Mouse (Mus musculus) midbrain, embryonic 14.5 days (tissue): ENCODE measurements around the gene Mmel1. TPM values are rescaled to one million over a fixed set of nuclear protein-coding genes. Genes with fewer than 3 reads are reported as not detected.

Experiments
- ATAC-seq: fragments of 200-750 bp; cut with Nextera tagmentation; 2 replicates; pipeline ENCODE4 v1.8.0; 2017; ENCODE audit warnings: moderate number of reproducible peaks, moderate library complexity; ENCODE audit not compliant: low FRiP score, low TSS enrichment
- DNase-seq: peaks from one replicate; pipeline ENCODE4 v3.0.0-alpha.2; 2015
- H3K27ac ChIP-seq: fragments of 300-500 bp; sonication (generic); replicated peaks from 2 replicates; pipeline ENCODE4 v1.5.1; 2014; ENCODE audit warnings: mild to moderate bottlenecking, low read depth, low read length, moderate library complexity
- H3K27me3 ChIP-seq: fragments of 300-500 bp; sonication (generic); 2 replicates; pipeline ENCODE4 v1.6.1; 2014; ENCODE audit warnings: low read length, control low read depth, mixed read lengths; ENCODE audit not compliant: control insufficient read depth, insufficient read depth
- H3K36me3 ChIP-seq: fragments of 300-500 bp; sonication (generic); 2 replicates; pipeline ENCODE4 v1.6.1; 2014; ENCODE audit warnings: low read length, control low read depth; ENCODE audit not compliant: control insufficient read depth, insufficient read depth
- H3K4me1 ChIP-seq: fragments of 300-500 bp; sonication (generic); 2 replicates; pipeline ENCODE4 v1.6.1; 2014; ENCODE audit warnings: mild to moderate bottlenecking, antibody characterized with exemption, low read length, control low read depth; ENCODE audit not compliant: control insufficient read depth, insufficient read depth
- H3K4me2 ChIP-seq: fragments of 300-500 bp; sonication (generic); 2 replicates; pipeline ENCODE4 v1.6.1; 2014; ENCODE audit warnings: mild to moderate bottlenecking, low read length, moderate library complexity
- H3K4me3 ChIP-seq: fragments of 300-500 bp; sonication (generic); replicated peaks from 2 replicates; pipeline ENCODE4 v1.5.1; 2014; ENCODE audit warnings: low read depth, low read length
- H3K9ac ChIP-seq: fragments of 300-500 bp; sonication (generic); replicated peaks from 2 replicates; pipeline ENCODE4 v1.6.1; 2014; ENCODE audit warnings: mild to moderate bottlenecking, low read length, moderate library complexity
- H3K9me3 ChIP-seq: fragments of 300-500 bp; sonication (generic); 2 replicates; pipeline ENCODE4 v1.6.1; 2016; ENCODE audit warnings: low read length, control low read depth, mixed read lengths; ENCODE audit not compliant: control insufficient read depth
- WGBS: fragments of 180-500 bp; shearing (Covaris S2); extraction: QIAGEN DNeasy Blood & Tissue Kit; methylation state at CpG from one replicate; pipeline ENCODE4 v1.1.7; 2014; 5-methylcytosine and 5-hydroxymethylcytosine counted together
- polyA plus RNA-seq: library from polyadenylated mRNA; unstranded; fragments of >200 nt; fragmentation: Nextera tagmentation; extraction: Ambion mirVana; gene quantifications from 2 replicates; pipeline ENCODE4 v1.2.1, GENCODE M21; 2014

The Mmel1 gene
- polyA plus RNA-seq, 1 experiment from 2014 or later, result 0.50 TPM

DNA sequence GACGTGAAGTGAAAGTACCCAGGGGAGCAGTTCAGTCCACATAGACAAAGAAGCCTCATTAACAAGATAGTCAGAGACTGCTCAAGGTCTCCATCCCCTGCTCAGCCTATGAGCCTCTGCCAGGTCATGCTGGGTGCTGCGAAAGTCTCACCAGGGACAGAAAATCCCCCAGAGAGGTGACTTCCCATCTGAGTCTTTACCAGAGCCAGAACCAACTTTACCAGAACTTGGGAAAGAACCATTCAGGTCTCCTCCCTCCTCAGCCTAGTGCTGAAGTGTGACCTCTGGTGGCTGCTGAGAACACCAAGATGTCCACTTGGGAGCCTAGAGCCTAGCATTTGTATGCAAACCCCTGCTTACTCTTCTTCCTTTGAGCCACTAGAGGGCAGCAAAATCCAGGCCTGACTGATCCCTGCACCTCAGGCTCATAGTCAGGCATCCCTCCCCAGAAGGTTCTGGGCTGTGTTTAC, 74.8 kb downstream of the Mmel1 start:
- Histone ChIP-seq H3K9me3 (no peaks in the 10 kb centered on the region), H3K27ac (no peak overlapping the region), H3K27me3 (no peaks in the 10 kb centered on the region), H3K4me1 (peaks cover 20% of the 10 kb centered on the region; the same call in 1 of the 2 replicates), H3K36me3 (no peaks in the 10 kb centered on the region), H3K4me2 (no peak overlapping the region), H3K9ac (no peak overlapping the region), H3K4me3 (no peak overlapping the region)
- peak; percentile 51 for ATAC-seq
- WGBS, result 27% methylated on average over 2 of the region's 2 CpGs
- DNase-seq, result peak; percentile 91

Other genes with a start within 250 kb of the Mmel1 start
- gene Prdm16, start 232.7 kb upstream of the Mmel1 start, polyA plus RNA-seq, result 5.2 and 10.1 TPM in 2 replicates
- not detected in 2 replicates for gene Actrt2, start 201.7 kb upstream of the Mmel1 start, polyA plus RNA-seq
- 1.8 TPM in 2 replicates for gene Ttc34, start 32.1 kb upstream of the Mmel1 start, polyA plus RNA-seq
- gene Fam213b, start 29.6 kb downstream of the Mmel1 start, polyA plus RNA-seq, result 52.1 and 53.2 TPM in 2 replicates
- not detected in 2 replicates for gene Tnfrsf14, start 59.0 kb downstream of the Mmel1 start, polyA plus RNA-seq
- 111 and 123 TPM in 2 replicates for gene Hes5, start 91.3 kb downstream of the Mmel1 start, polyA plus RNA-seq
- 30.6 and 38.8 TPM in 2 replicates for gene Pank4, start 94.5 kb downstream of the Mmel1 start, polyA plus RNA-seq
- gene Plch2, start 187.2 kb downstream of the Mmel1 start, polyA plus RNA-seq, result 12.1 and 13.0 TPM in 2 replicates
- gene Pex10, start 197.4 kb downstream of the Mmel1 start, polyA plus RNA-seq, result 6.0 and 10.0 TPM in 2 replicates
- 139 and 148 TPM in 2 replicates for gene Rer1, start 216.8 kb downstream of the Mmel1 start, polyA plus RNA-seq
- gene Morn1, start 217.0 kb downstream of the Mmel1 start, polyA plus RNA-seq, result 6.0 and 6.4 TPM in 2 replicates